Mouse (Mus musculus): ENCODE results near the gene Snx15.

DNA sequence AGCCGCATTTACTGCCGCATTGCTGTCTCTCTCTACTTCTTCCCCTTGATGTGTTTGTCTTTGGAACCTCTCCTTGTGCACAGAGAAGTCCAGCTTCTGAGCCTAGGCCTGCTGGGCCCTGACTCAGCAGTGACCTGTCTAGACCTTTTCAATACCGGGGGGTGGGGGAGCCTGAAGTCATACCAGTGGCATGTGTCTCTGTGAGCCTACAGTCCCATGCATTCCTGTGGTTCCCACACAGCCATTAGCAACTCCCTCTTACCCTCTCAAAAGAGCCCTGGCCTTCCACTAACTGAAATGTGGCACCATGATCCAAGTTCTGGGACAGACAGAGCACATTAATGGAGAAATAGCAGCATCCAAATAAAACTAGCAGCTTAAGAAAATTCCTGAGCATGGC lies 8.3 kb upstream of the Snx15 start:
- no peak for TF ChIP-seq CTCF (IDR thresholded peaks at IDR 0.05; ENCODE audit: low read depth)
- TF ChIP-seq EP300 (optimal IDR thresholded peaks at IDR 0.05): no peak
